Mouse (Mus musculus) MEL (cell line): ENCODE results near the gene Stxbp5l. TPM values are rescaled to one million over a fixed set of nuclear protein-coding genes. Genes with fewer than 3 reads are reported as not detected.

Experiments used
- DNase-seq: peaks from one replicate; pipeline ENCODE4 v3.0.0; 2011; ENCODE audit warnings: low read depth, low spot score
- H3K27ac ChIP-seq: 2 replicates; pipeline ENCODE4 v1.5.1; 2012; ENCODE audit warnings: low read depth, mild to moderate bottlenecking, control low read depth, low read length, moderate library complexity; ENCODE audit not compliant: control insufficient read depth
- H3K27me3 ChIP-seq, 2 experiments: fragments of 150-350 bp in 1 of 2; sonication (generic) in 1 of 2; 2 replicates each; pipeline ENCODE4 v1.6.1; 2012; ENCODE audit warnings: low read length in 2 of 2, mild to moderate bottlenecking in 2 of 2, improper control_type of control experiment in 1 of 2, moderate library complexity in 1 of 2; ENCODE audit not compliant: insufficient read depth in 2 of 2, control insufficient read depth in 1 of 2
- H3K36me3 ChIP-seq, 2 experiments: 2 replicates each; pipeline ENCODE4 v1.6.1; 2012 to 2014; ENCODE audit warnings: low read length in 2 of 2, improper control_type of control experiment in 1 of 2, inconsistent platforms in 1 of 2, mild to moderate bottlenecking in 1 of 2; ENCODE audit not compliant: insufficient read depth in 2 of 2, control insufficient read depth in 1 of 2
- H3K4me1 ChIP-seq, 2 experiments: fragments of 150-350 bp in 1 of 2; sonication (generic) in 1 of 2; 2 replicates each; pipeline ENCODE4 v1.6.1; 2012; ENCODE audit warnings: low read length in 2 of 2, improper control_type of control experiment in 1 of 2, mild to moderate bottlenecking in 1 of 2; ENCODE audit not compliant: insufficient read depth in 2 of 2, control insufficient read depth in 1 of 2
- H3K4me3 ChIP-seq, 2 experiments: fragments of 150-350 bp in 1 of 2; sonication (generic) in 1 of 2; 2 replicates each; pipeline ENCODE4 v1.5.1; 2012; ENCODE audit warnings: low read depth in 2 of 2, low read length in 2 of 2, mild to moderate bottlenecking in 2 of 2, moderate library complexity in 2 of 2, control low read depth in 1 of 2, improper control_type of control experiment in 1 of 2; ENCODE audit not compliant: control insufficient read depth in 1 of 2, insufficient read depth in 1 of 2
- H3K79me2 ChIP-seq: 2 replicates; pipeline ENCODE4 v1.6.1; 2012; ENCODE audit warnings: mild to moderate bottlenecking, low read length, moderate library complexity; ENCODE audit not compliant: control insufficient read depth, poor library complexity, insufficient read depth
- H3K9ac ChIP-seq: 2 replicates; pipeline ENCODE4 v1.6.1; 2012; ENCODE audit warnings: low read depth, mild to moderate bottlenecking, control low read depth, low read length, moderate library complexity; ENCODE audit not compliant: control insufficient read depth, poor library complexity, severe bottlenecking
- H3K9me3 ChIP-seq: fragments of 150-350 bp; sonication (generic); replicated peaks from 2 replicates; pipeline ENCODE4 v1.6.1; 2012; ENCODE audit warnings: mild to moderate bottlenecking, low read length, improper control_type of control experiment, moderate library complexity; ENCODE audit not compliant: insufficient read depth
- CHD1 ChIP-seq: IDR thresholded peaks from 2 replicates; pipeline ENCODE4 v1.6.1; 2012; ENCODE audit warnings: low read depth, mild to moderate bottlenecking, inconsistent platforms, low read length, improper control_type of control experiment
- CTCF ChIP-seq, 3 experiments: IDR thresholded peaks in 2 of 3; conservative IDR thresholded peaks in 1 of 3; 2 replicates each; pipeline ENCODE4 v1.5.1; 2011 to 2012; ENCODE audit warnings: low read length in 3 of 3, low read depth in 2 of 3, mild to moderate bottlenecking in 2 of 3, improper control_type of control experiment in 1 of 3, inconsistent platforms in 1 of 3, mixed read lengths in 1 of 3, moderate library complexity in 1 of 3; ENCODE audit not compliant: control insufficient read depth in 1 of 3, insufficient read depth in 1 of 3, poor library complexity in 1 of 3, severe bottlenecking in 1 of 3
- GABPA ChIP-seq: IDR thresholded peaks from 2 replicates; pipeline ENCODE4 v1.6.1; 2012; ENCODE audit warnings: low read depth, mild to moderate bottlenecking, inconsistent platforms, low read length, improper control_type of control experiment, moderate library complexity
- JUND ChIP-seq: IDR thresholded peaks from 2 replicates; pipeline ENCODE4 v1.6.1; 2011; ENCODE audit warnings: low read depth, mild to moderate bottlenecking, improper control_type of control experiment, low read length
- KAT2A ChIP-seq: conservative IDR thresholded peaks from 2 replicates; pipeline ENCODE4 v1.6.1; 2012; ENCODE audit warnings: low read depth, low read length, improper control_type of control experiment, inconsistent platforms
- MAX ChIP-seq: IDR thresholded peaks from 2 replicates; pipeline ENCODE4 v1.6.1; 2011; ENCODE audit warnings: low read length, improper control_type of control experiment
- MXI1 ChIP-seq: IDR thresholded peaks from 2 replicates; pipeline ENCODE4 v1.6.1; 2011; ENCODE audit warnings: mild to moderate bottlenecking, low read depth, low read length, improper control_type of control experiment
- MYB ChIP-seq: IDR thresholded peaks from 2 replicates; pipeline ENCODE4 v1.6.1; 2011; ENCODE audit warnings: mild to moderate bottlenecking, low read depth, low read length, improper control_type of control experiment
- MYC ChIP-seq: IDR thresholded peaks from 2 replicates; pipeline ENCODE4 v1.6.1; 2011; ENCODE audit warnings: low read depth, mild to moderate bottlenecking, low read length, improper control_type of control experiment, moderate library complexity
- NRF1 ChIP-seq: IDR thresholded peaks from 2 replicates; pipeline ENCODE4 v1.6.1; 2014; ENCODE audit warnings: low read depth, mild to moderate bottlenecking, inconsistent platforms, low read length, improper control_type of control experiment, moderate library complexity; ENCODE audit not compliant: poor library complexity, insufficient read depth, severe bottlenecking
- POLR2A ChIP-seq, 2 experiments: IDR thresholded peaks; 2 replicates each; pipeline ENCODE4 v1.6.1; 2011 to 2012; ENCODE audit warnings: low read length in 2 of 2, mild to moderate bottlenecking in 2 of 2, control low read depth in 1 of 2, improper control_type of control experiment in 1 of 2, low read depth in 1 of 2, moderate library complexity in 1 of 2; ENCODE audit not compliant: control insufficient read depth in 1 of 2, insufficient read depth in 1 of 2, poor library complexity in 1 of 2
- POLR2AphosphoS2 ChIP-seq: IDR thresholded peaks from 2 replicates; pipeline ENCODE4 v1.6.1; 2011; ENCODE audit warnings: low read length, improper control_type of control experiment
- RAD21 ChIP-seq: IDR thresholded peaks from 2 replicates; pipeline ENCODE4 v1.6.1; 2011; ENCODE audit warnings: mild to moderate bottlenecking, low read depth, low read length, improper control_type of control experiment
- RCOR1 ChIP-seq: IDR thresholded peaks from 2 replicates; pipeline ENCODE4 v1.6.1; 2012; ENCODE audit warnings: low read depth, mild to moderate bottlenecking, inconsistent platforms, low read length, improper control_type of control experiment
- SMC3 ChIP-seq: IDR thresholded peaks from 2 replicates; pipeline ENCODE4 v1.6.1; 2011; ENCODE audit warnings: low read depth, low read length, improper control_type of control experiment
- TAL1 ChIP-seq: IDR thresholded peaks from 2 replicates; pipeline ENCODE4 v1.6.1; 2012; ENCODE audit warnings: mild to moderate bottlenecking, inconsistent platforms, low read length, moderate library complexity, mixed read lengths
- USF1 ChIP-seq: IDR thresholded peaks from 2 replicates; pipeline ENCODE4 v1.6.1; 2014; ENCODE audit warnings: low read depth, mild to moderate bottlenecking, inconsistent platforms, low read length, improper control_type of control experiment, moderate library complexity
- ZC3H11A ChIP-seq: IDR thresholded peaks from 2 replicates; pipeline ENCODE4 v1.6.1; 2012; ENCODE audit warnings: low read depth, mild to moderate bottlenecking, inconsistent platforms, low read length, improper control_type of control experiment
- polyA plus RNA-seq, 2 experiments: library from polyadenylated mRNA; stranded (reverse) in 1 of 2; unstranded in 1 of 2; fragments of >175 nt in 1 of 2; fragments of >200 nt in 1 of 2; gene quantifications; 2 replicates each; pipeline versions ENCODE4 v1.2.1 to v1.2.4; 2012; ENCODE audit warnings: low replicate concordance in 2 of 2, low read depth in 1 of 2; ENCODE audit not compliant: insufficient read length in 2 of 2, insufficient read depth in 1 of 2, missing spikeins in 1 of 2
- total RNA-seq: library from RNA; depleted of rRNA; stranded (reverse); fragments of 300-350 nt; gene quantifications from 2 replicates; pipeline ENCODE4 v1.2.3, GENCODE M21; 2012

Gene Stxbp5l
- total and polyA plus RNA-seq, 3 experiments: not detected

GRCm38 (mm10) chr16:37337529-37337928, 47.2 kb downstream of the Stxbp5l start:
- H3K9me3 ChIP-seq: no peaks in the 10 kb centered on the region
- no peaks in the 10 kb centered on the region for H3K36me3 ChIP-seq
- H3K4me1 ChIP-seq: no peaks in the 10 kb centered on the region
- no peak overlapping the region for H3K4me3 ChIP-seq
- H3K27me3 ChIP-seq: no peaks in the 10 kb centered on the region
- no peak for DNase-seq
- H3K27ac ChIP-seq: no peak overlapping the region
- no peak overlapping the region for H3K9ac ChIP-seq
- no peaks in the 10 kb centered on the region for H3K79me2 ChIP-seq
- TF ChIP-seq NRF1: no peak

GRCm38 (mm10) chr16:37304441-37304840, 80.3 kb downstream of the Stxbp5l start:
- H3K4me3 ChIP-seq: no peak overlapping the region
- no peaks in the 10 kb centered on the region for H3K4me1 ChIP-seq
- H3K9ac ChIP-seq: no peak overlapping the region
- no peak for TF ChIP-seq MAX
- no peak for TF ChIP-seq JUND
- TF ChIP-seq MYB: no peak
- no peak for TF ChIP-seq CHD1
- no peak for TF ChIP-seq ZC3H11A
- TF ChIP-seq POLR2A (IDR thresholded peaks at IDR 0.05; ENCODE audit: control insufficient read depth in 1 of 2, insufficient read depth in 1 of 2, low read depth in 1 of 2, low read length in 2 of 2, poor library complexity in 1 of 2): no peak
- H3K9me3 ChIP-seq: no peaks in the 10 kb centered on the region
- H3K27ac ChIP-seq: no peak overlapping the region
- no peak for DNase-seq
- no peaks in the 10 kb centered on the region for H3K79me2 ChIP-seq
- H3K27me3 ChIP-seq: no peaks in the 10 kb centered on the region; a peak in 2 of 4 replicates
- H3K36me3 ChIP-seq: no peaks in the 10 kb centered on the region

GRCm38 (mm10) chr16:37292593-37292992, 92.2 kb downstream of the Stxbp5l start:
- no peak for TF ChIP-seq TAL1
- no peak for TF ChIP-seq MXI1
- no peak for TF ChIP-seq USF1
- TF ChIP-seq CTCF (IDR thresholded peaks at IDR 0.05 in 2 of 3, conservative IDR thresholded peaks at IDR 0.05 in 1 of 3; ENCODE audit: control insufficient read depth in 1 of 3, insufficient read depth in 1 of 3, low read depth in 2 of 3, low read length in 3 of 3, poor library complexity in 1 of 3, severe bottlenecking in 1 of 3): peak; percentile 1 to 61 (median 6); a peak in 2 of 6 replicates
- TF ChIP-seq RAD21: peak; percentile 68
- TF ChIP-seq KAT2A: no peak
- no peak for TF ChIP-seq POLR2AphosphoS2
- TF ChIP-seq ZC3H11A: peak; percentile 39; the same call in 1 of the 2 replicates
- no peak for TF ChIP-seq MYC
- TF ChIP-seq MAX: no peak
- no peak for TF ChIP-seq RCOR1
- no peak for TF ChIP-seq JUND
- TF ChIP-seq SMC3: peak; percentile 69
- TF ChIP-seq GABPA: no peak
- no peak for TF ChIP-seq POLR2A (IDR thresholded peaks at IDR 0.05; ENCODE audit: control insufficient read depth in 1 of 2, insufficient read depth in 1 of 2, low read depth in 1 of 2, low read length in 2 of 2, poor library complexity in 1 of 2)
- H3K27me3 ChIP-seq: no peaks in the 10 kb centered on the region; a peak in 1 of 4 replicates
- H3K36me3 ChIP-seq: no peaks in the 10 kb centered on the region
- DNase-seq: peak; percentile 37
- H3K79me2 ChIP-seq: no peaks in the 10 kb centered on the region
- no peaks in the 10 kb centered on the region for H3K4me1 ChIP-seq
- no peak overlapping the region for H3K27ac ChIP-seq
- H3K9me3 ChIP-seq: no peaks in the 10 kb centered on the region
- H3K9ac ChIP-seq: no peak overlapping the region
- no peak overlapping the region for H3K4me3 ChIP-seq
